Mouse (Mus musculus): Measurements from ENCODE around the gene Nup210. TPM values are rescaled to one million over a fixed set of nuclear protein-coding genes. Genes with fewer than 3 reads are reported as not detected.

Nup210 gene
- polyA plus RNA-seq, 1 experiment from 2014 or later, result 15.8 TPM

DNA sequence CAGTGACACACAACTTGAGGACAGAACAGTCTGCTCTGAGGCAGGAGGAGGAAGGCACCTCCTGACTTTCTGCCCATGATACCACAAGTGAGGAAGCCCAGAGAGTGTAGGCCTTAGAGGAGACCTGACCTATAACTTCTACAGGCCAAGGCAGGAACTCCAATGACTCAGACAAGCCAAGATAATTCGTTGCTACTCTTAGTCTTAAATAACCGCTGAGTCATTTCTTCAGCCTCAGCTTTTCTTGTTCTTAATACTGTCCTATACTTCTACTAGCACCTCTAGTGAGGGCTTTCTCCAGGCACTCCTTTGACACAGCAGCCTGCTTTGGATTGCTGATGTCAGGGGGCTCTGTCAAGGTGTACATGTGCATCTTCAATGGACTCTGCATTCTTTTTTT is 55.3 kb downstream of the Nup210 start:
- 91% methylated on average over 2 of the region's 2 CpGs for WGBS
- Histone ChIP-seq H3K4me3 (ENCODE audit: low read depth, low read length) (no peak overlapping the region), H3K27me3 (ENCODE audit: control insufficient read depth, insufficient read depth, low read length) (no peaks in the 10 kb centered on the region), H3K36me3 (ENCODE audit: control insufficient read depth, insufficient read depth, low read length) (peaks cover 3% of the 10 kb centered on the region; the same call in 1 of the 2 replicates), H3K4me2 (no peak overlapping the region), H3K9ac (ENCODE audit: low read length) (no peak overlapping the region), H3K4me1 (ENCODE audit: control insufficient read depth, insufficient read depth, low read length) (no peaks in the 10 kb centered on the region), H3K27ac (ENCODE audit: low read depth, low read length) (no peak overlapping the region), H3K9me3 (ENCODE audit: control insufficient read depth, low read length) (no peaks in the 10 kb centered on the region)
- no peak for DNase-seq (ENCODE audit: low spot score, missing footprints)
- no peak for ATAC-seq (ENCODE audit: low FRiP score)

DNA sequence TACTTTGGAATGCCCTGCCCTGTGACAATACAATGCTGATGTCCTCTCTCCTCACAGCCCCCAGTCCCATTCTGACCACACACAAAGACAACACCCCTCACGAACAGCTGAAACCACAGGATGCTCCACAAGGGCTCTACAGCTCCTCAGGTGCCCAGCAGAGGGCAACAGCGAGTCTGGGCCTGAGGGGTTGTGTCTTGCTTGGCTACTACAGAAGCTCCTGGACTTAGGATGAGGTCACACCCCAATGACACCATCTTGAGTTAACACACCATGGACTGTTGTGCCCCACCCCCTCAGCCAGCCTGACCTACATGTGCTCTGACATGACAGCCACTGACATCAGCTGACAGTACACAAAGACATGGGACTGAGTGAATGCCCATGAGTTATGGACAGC is 56.9 kb downstream of the Nup210 start:
- no peak overlapping the region for H3K4me2 ChIP-seq
- H3K9me3 ChIP-seq (ENCODE audit: control insufficient read depth, low read length), result no peaks in the 10 kb centered on the region
- H3K9ac ChIP-seq (ENCODE audit: low read length), result no peak overlapping the region
- no peaks in the 10 kb centered on the region for H3K27me3 ChIP-seq (ENCODE audit: control insufficient read depth, insufficient read depth, low read length)
- DNase-seq (ENCODE audit: low spot score, missing footprints) (no peak), ATAC-seq (ENCODE audit: low FRiP score) (peak; percentile 42)
- no peak overlapping the region for H3K27ac ChIP-seq (ENCODE audit: low read depth, low read length)
- peaks cover 3% of the 10 kb centered on the region; the same call in 1 of the 2 replicates for H3K36me3 ChIP-seq (ENCODE audit: control insufficient read depth, insufficient read depth, low read length)
- H3K4me3 ChIP-seq (ENCODE audit: low read depth, low read length), result no peak overlapping the region
- H3K4me1 ChIP-seq (ENCODE audit: control insufficient read depth, insufficient read depth, low read length), result no peaks in the 10 kb centered on the region
- 50% methylated on average over 2 of the region's 2 CpGs for WGBS

DNA sequence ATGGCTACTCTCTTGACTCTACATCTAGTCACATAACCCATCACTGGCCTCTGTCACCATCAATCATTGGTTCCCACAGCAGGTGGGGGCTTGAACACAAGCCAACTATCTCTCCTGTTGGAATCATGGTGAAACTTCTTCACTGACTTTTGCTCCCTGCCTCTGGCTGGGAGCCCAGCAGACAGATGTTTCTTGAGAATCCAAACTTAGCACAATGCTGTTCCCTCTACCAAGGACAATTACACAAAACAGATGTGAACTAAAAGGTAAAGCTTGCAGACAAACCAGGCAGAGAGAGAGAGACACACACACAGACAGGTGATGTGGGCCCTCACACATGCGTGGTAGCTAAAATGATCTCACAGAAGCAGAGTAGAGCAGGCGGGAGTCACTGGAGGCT is 58.6 kb downstream of the Nup210 start:
- Histone ChIP-seq H3K4me1 (ENCODE audit: control insufficient read depth, insufficient read depth, low read length) (no peaks in the 10 kb centered on the region), H3K36me3 (ENCODE audit: control insufficient read depth, insufficient read depth, low read length) (peaks cover 3% of the 10 kb centered on the region; the same call in 1 of the 2 replicates), H3K27me3 (ENCODE audit: control insufficient read depth, insufficient read depth, low read length) (no peaks in the 10 kb centered on the region), H3K4me3 (ENCODE audit: low read depth, low read length) (no peak overlapping the region), H3K9ac (ENCODE audit: low read length) (no peak overlapping the region), H3K9me3 (ENCODE audit: control insufficient read depth, low read length) (no peaks in the 10 kb centered on the region), H3K27ac (ENCODE audit: low read depth, low read length) (no peak overlapping the region), H3K4me2 (no peak overlapping the region)
- DNase-seq (ENCODE audit: low spot score, missing footprints) (no peak), ATAC-seq (ENCODE audit: low FRiP score) (no peak)
- 89% methylated on average over 2 of the region's 2 CpGs for WGBS

DNA sequence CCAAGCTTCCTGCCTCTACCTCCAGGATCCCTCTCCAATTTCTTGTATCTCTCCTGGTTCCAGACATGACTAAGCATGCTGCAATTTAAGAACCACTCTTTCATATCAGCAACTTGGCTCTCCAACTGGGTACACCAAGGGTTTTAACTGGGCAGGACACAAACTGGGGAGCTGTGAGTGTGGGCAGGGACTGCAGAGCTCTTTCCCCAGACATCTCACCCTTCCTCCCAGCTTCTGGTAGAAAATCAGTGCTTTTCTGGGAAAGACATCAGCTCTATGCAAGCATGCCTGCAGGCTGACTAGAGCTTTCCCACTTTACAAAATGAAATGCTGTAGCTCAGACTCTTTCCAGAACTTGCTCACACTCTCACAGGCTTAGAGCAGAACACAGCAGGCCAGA is 60.3 kb downstream of the Nup210 start:
- Histone ChIP-seq H3K9ac (ENCODE audit: low read length) (no peak overlapping the region), H3K4me1 (ENCODE audit: control insufficient read depth, insufficient read depth, low read length) (no peaks in the 10 kb centered on the region), H3K27me3 (ENCODE audit: control insufficient read depth, insufficient read depth, low read length) (no peaks in the 10 kb centered on the region), H3K36me3 (ENCODE audit: control insufficient read depth, insufficient read depth, low read length) (peaks cover 2% of the 10 kb centered on the region; the same call in 1 of the 2 replicates), H3K4me2 (no peak overlapping the region), H3K9me3 (ENCODE audit: control insufficient read depth, low read length) (no peaks in the 10 kb centered on the region), H3K27ac (ENCODE audit: low read depth, low read length) (no peak overlapping the region), H3K4me3 (ENCODE audit: low read depth, low read length) (no peak overlapping the region)
- no peak for DNase-seq (ENCODE audit: low spot score, missing footprints)
- no peak for ATAC-seq (ENCODE audit: low FRiP score)

DNA sequence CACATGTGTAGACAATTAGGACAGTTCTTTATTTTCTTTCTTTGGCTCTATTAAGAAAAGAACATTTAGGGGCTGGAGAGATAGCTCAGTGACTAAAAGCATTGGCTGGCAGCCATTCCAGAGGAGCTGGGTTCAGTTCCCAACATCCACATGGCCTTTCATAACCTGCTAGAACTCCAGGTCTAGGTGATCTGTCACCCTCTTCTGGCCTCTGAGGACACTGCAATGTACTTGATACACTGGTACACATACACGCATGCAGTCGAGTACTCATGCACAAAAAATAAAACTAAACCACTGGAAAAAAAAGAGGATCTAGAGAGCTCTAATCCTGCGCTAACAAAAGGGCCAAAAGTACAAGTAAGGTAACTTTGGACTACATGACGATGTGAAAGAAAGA is 64.1 kb downstream of the Nup210 start:
- H3K27ac ChIP-seq (ENCODE audit: low read depth, low read length), result no peak overlapping the region
- H3K27me3 ChIP-seq (ENCODE audit: control insufficient read depth, insufficient read depth, low read length), result no peaks in the 10 kb centered on the region
- H3K9ac ChIP-seq (ENCODE audit: low read length), result no peak overlapping the region
- H3K4me1 ChIP-seq (ENCODE audit: control insufficient read depth, insufficient read depth, low read length), result no peaks in the 10 kb centered on the region
- H3K9me3 ChIP-seq (ENCODE audit: control insufficient read depth, low read length), result no peaks in the 10 kb centered on the region
- peaks cover 2% of the 10 kb centered on the region; the same call in 1 of the 2 replicates for H3K36me3 ChIP-seq (ENCODE audit: control insufficient read depth, insufficient read depth, low read length)
- no peak overlapping the region for H3K4me3 ChIP-seq (ENCODE audit: low read depth, low read length)
- no peak for ATAC-seq (ENCODE audit: low FRiP score)
- DNase-seq (ENCODE audit: low spot score, missing footprints), result no peak
- 96% methylated on average over 4 of the region's 4 CpGs for WGBS
- H3K4me2 ChIP-seq, result no peak overlapping the region

DNA sequence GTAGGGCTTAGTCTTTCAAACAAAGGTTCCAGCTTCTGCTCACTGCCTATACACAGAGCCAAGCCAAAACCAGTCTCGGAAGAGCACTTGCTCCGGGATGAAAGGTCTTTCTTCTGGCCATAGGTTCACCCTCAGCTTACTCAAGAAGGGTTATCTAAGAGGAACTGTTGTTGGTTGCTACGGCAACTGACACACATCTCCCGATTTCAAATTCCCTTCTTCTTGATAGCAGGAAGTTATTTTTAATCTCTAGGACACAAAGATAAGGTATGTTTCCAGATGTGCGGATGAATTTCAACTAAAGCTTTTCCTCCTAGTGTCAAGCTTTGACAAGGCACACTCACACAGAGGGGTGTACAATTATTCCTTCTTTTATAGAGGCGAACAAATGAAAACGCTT is 68.6 kb downstream of the Nup210 start:
- H3K9ac ChIP-seq (ENCODE audit: low read length), result no peak overlapping the region
- H3K4me1 ChIP-seq (ENCODE audit: control insufficient read depth, insufficient read depth, low read length), result no peaks in the 10 kb centered on the region
- H3K27ac ChIP-seq (ENCODE audit: low read depth, low read length), result no peak overlapping the region
- H3K4me2 ChIP-seq, result no peak overlapping the region
- ATAC-seq (ENCODE audit: low FRiP score) (no peak), DNase-seq (ENCODE audit: low spot score, missing footprints) (no peak)
- no peaks in the 10 kb centered on the region for H3K27me3 ChIP-seq (ENCODE audit: control insufficient read depth, insufficient read depth, low read length)
- WGBS, result 86% methylated on average over 7 of the region's 7 CpGs
- no peak overlapping the region for H3K4me3 ChIP-seq (ENCODE audit: low read depth, low read length)
- peaks cover 2% of the 10 kb centered on the region; the same call in 1 of the 2 replicates for H3K36me3 ChIP-seq (ENCODE audit: control insufficient read depth, insufficient read depth, low read length)
- no peaks in the 10 kb centered on the region for H3K9me3 ChIP-seq (ENCODE audit: control insufficient read depth, low read length)

DNA sequence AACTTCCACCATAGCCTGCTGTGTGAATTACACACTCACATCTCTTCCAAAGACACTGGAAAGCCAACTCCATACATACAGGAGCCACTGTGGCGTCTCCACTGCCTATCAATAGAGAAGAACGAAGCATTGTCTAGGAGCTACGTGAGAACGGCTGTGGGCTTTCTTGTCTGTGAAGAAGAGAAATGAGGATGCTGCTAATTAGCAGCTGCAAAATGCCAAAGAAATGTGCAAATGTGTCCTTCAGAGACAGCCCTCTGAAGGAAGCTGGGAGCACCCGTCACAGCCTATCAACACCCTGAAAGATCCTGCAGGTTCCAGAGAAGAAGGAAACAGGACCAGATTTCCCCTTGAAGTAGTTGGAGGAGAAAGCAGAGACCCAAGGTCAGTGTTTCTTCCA is 69.2 kb downstream of the Nup210 start:
- H3K27me3 ChIP-seq (ENCODE audit: control insufficient read depth, insufficient read depth, low read length), result no peaks in the 10 kb centered on the region
- no peak overlapping the region for H3K9ac ChIP-seq (ENCODE audit: low read length)
- ATAC-seq (ENCODE audit: low FRiP score) (no peak), DNase-seq (ENCODE audit: low spot score, missing footprints) (no peak)
- H3K4me3 ChIP-seq (ENCODE audit: low read depth, low read length), result no peak overlapping the region
- H3K36me3 ChIP-seq (ENCODE audit: control insufficient read depth, insufficient read depth, low read length), result no peaks in the 10 kb centered on the region
- 88% methylated on average over 5 of the region's 5 CpGs for WGBS
- H3K4me2 ChIP-seq, result no peak overlapping the region
- H3K27ac ChIP-seq (ENCODE audit: low read depth, low read length), result no peak overlapping the region
- no peaks in the 10 kb centered on the region for H3K4me1 ChIP-seq (ENCODE audit: control insufficient read depth, insufficient read depth, low read length)
- H3K9me3 ChIP-seq (ENCODE audit: control insufficient read depth, low read length), result no peaks in the 10 kb centered on the region

DNA sequence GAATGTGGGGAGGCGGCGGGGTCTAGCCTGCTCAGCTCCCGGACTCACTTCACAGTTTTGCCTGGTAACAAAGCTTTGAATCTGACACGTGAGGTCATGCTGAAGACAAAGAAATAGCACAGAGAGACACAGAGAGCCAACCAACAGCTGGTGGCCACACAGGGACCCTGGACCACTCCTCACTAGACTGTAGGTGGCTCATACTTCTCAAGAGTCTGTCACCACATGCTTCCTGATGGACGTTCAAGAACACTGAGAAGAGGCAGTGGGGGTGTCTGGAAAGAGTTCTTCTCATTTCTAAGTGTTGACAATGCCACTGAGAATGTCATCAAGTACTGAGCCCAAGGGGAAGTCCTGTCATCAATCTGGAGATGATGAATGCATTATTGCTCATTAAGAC is 70.4 kb downstream of the Nup210 start:
- Histone ChIP-seq H3K27me3 (ENCODE audit: control insufficient read depth, insufficient read depth, low read length) (no peaks in the 10 kb centered on the region), H3K27ac (ENCODE audit: low read depth, low read length) (no peak overlapping the region), H3K4me2 (no peak overlapping the region), H3K9me3 (ENCODE audit: control insufficient read depth, low read length) (no peaks in the 10 kb centered on the region), H3K4me1 (ENCODE audit: control insufficient read depth, insufficient read depth, low read length) (no peaks in the 10 kb centered on the region), H3K36me3 (ENCODE audit: control insufficient read depth, insufficient read depth, low read length) (no peaks in the 10 kb centered on the region), H3K4me3 (ENCODE audit: low read depth, low read length) (no peak overlapping the region), H3K9ac (ENCODE audit: low read length) (no peak overlapping the region)
- WGBS, result 78% methylated on average over 5 of the region's 5 CpGs
- no peak for ATAC-seq (ENCODE audit: low FRiP score)
- DNase-seq (ENCODE audit: low spot score, missing footprints), result no peak

DNA sequence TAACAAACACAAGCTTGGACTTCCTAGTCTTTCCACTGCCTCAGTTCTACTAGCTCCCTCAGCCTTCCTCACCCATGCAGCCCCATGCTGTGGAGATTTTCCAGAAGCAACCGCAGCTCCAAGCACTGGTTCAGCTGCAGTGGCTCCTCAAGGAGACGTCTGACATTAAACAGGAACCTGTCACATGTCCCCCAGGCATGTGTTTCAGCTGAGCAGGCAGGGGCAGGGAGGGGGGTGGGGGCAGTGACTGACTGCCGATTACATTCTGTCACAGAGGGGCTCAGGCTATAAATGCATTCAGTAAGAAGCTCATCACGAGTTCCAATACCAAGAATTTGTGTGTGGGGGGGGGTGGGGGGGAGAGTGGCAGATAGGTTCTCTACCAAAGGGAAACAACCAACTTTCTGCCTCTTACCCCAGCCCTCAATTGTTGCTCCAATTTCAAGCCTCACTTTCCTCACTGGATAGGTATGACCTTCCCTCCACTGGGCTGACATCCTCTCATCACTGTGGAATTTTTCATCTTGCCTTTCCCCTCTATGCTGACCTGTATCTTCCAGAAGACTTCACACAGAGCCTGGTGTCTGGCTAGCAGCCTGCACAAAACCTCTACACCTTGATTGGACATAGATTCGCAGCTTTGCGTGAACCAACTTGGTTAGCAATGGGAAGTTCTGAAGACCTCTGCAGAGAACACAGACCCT is 71.8 kb downstream of the Nup210 start:
- Histone ChIP-seq H3K9me3 (ENCODE audit: control insufficient read depth, low read length) (no peaks in the 10 kb centered on the region), H3K27ac (ENCODE audit: low read depth, low read length) (no peak overlapping the region), H3K9ac (ENCODE audit: low read length) (no peak overlapping the region), H3K36me3 (ENCODE audit: control insufficient read depth, insufficient read depth, low read length) (no peaks in the 10 kb centered on the region), H3K4me2 (no peak overlapping the region), H3K4me3 (ENCODE audit: low read depth, low read length) (no peak overlapping the region), H3K27me3 (ENCODE audit: control insufficient read depth, insufficient read depth, low read length) (no peaks in the 10 kb centered on the region), H3K4me1 (ENCODE audit: control insufficient read depth, insufficient read depth, low read length) (no peaks in the 10 kb centered on the region)
- ATAC-seq (ENCODE audit: low FRiP score) (no peak), DNase-seq (ENCODE audit: low spot score, missing footprints) (no peak)
- WGBS, result 72% methylated on average over 6 of the region's 6 CpGs
